Mouse (Mus musculus): Measurements from ENCODE around the gene Thrsp. TPM values are rescaled to one million over a fixed set of nuclear protein-coding genes. Genes with fewer than 3 reads are reported as not detected.

Gene Thrsp
- polyA plus RNA-seq (2012; ENCODE audit: low replicate concordance): 0.09 TPM in 1 of 2 replicates, not detected in the other

DNA sequence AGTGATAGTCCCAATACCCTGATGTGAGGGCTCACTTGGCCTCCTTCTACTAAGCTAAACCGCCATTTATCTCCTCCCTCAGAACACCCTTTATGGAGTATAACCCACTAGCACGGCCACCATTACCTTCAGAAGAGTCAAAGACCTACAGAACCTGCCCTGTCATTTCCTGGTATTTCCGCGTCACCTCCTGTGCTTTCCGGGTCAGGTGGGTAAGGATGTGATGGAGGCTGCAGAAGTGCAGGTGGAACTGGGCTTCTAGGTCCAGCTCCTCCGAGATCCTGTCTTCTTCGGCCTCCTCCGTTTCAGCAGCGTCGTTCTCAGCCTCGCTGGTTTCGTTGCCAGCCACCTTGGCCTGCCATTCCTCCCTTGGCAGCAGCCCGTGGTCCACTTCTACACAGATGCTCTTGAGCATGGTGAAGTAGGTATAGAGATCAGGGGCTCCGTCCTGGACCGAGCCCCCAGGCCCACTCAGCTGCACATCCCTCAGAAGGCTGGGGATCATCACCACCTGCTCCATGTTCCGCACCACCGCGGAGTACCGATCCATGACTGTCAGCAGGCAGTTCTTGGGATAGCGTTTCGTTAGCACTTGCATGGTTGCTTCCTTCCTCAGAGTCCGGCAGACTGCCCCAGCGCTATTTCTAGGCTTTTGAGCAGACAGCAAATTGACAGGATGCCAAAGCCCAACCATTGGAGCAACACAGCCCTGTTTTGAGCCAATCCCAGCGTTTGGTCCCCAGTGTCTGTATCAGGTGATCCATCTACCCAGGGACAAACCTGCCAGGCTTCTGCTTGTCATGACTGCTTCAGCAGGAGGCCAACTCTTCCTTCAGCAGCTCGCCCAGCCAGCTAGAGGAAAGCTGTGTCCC, at the start of gene Thrsp:
Thrsp (minus strand) TSS at position 825 of the 872 bp plus-strand sequence.

DNA sequence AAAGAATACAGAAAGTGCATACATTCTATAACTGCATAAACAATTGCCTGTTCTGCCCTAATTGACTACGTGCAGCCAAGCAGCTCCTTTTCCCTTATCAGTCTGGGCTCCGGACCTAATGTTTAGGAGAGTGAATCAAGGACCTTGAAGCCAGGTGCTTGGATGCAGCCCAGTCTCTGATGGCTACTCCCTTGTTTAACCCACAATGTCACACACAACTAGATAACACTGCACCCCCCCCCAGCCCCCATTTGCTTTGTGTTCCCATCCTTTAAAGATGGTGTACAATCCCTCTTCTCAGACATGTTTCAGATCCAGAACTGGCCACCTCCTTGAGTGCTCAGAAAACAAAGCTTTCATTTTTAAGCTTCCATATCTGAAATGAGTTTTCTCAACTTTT, 33.5 kb upstream of the Thrsp start, which contains the start of gene Kctd14:
Kctd14 (plus strand) TSS at position 301 of the 400 bp plus-strand sequence.

DNA sequence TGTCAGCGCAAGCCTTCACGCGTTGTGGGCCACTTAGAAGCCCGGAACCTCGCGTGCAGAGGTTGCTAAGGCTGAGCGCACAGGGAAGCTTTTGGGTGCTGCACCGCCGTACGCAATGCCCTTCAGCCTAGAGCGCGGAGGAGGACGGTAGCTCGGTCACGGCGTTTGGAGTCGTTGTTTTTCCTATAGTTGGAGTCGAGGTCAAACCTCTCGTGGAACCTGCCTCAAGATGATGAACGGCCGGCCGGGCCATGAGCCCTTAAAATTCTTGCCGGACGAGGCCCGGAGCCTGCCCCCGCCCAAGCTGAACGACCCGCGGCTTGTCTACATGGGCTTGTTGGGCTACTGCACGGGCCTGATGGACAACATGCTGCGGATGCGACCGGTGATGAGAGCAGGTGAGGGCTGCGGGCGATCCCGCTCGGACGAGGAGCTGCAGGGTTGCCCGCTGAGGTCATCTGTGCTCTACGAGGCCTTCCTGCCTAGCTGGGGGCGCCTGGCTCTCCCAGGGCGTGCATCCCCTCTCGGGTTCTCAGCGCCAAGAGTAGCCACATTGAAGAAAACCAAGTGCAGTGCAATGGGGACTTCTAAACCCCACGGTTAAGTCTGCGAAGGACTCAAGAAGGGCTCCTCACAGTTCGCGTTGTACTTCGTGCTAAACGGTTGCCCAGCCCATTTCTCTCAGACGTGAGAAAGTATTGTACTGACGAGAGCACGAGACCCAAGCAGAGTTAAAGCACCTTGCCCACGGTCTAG, 17.4 kb downstream of the Thrsp start, which contains the start of gene Ndufc2:
Ndufc2 (plus strand) TSS at position 44 of the 756 bp plus-strand sequence.

Other genes with a start within 250 kb of the Thrsp start
- 3.8 and 6.6 TPM in 2 replicates for gene Usp35, start 85.7 kb downstream of the Thrsp start, polyA plus RNA-seq (2012; ENCODE audit: low replicate concordance)
- 0.53 and 1.5 TPM in 2 replicates for gene Kctd21, start 85.4 kb downstream of the Thrsp start, polyA plus RNA-seq (2012; ENCODE audit: low replicate concordance)
- gene Alg8, start 46.1 kb downstream of the Thrsp start, polyA plus RNA-seq (2012; ENCODE audit: low replicate concordance): 0.95 and 1.2 TPM in 2 replicates
- gene Ndufc2, start 17.7 kb downstream of the Thrsp start, polyA plus RNA-seq (2012; ENCODE audit: low replicate concordance): 38.2 and 144 TPM in 2 replicates
- gene Kctd14, start 33.6 kb upstream of the Thrsp start, polyA plus RNA-seq (2012; ENCODE audit: low replicate concordance): 3.1 and 6.1 TPM in 2 replicates
- gene Ints4, start 63.2 kb upstream of the Thrsp start, polyA plus RNA-seq (2012; ENCODE audit: low replicate concordance): 6.7 and 8.2 TPM in 2 replicates
- 2.3 and 6.9 TPM in 2 replicates for gene Aamdc, start 161.8 kb upstream of the Thrsp start, polyA plus RNA-seq (2012; ENCODE audit: low replicate concordance)
- gene Rsf1, start 162.2 kb upstream of the Thrsp start, polyA plus RNA-seq (2012; ENCODE audit: low replicate concordance): 15.9 and 23.0 TPM in 2 replicates

Data from hematopoietic multipotent progenitor cell, adult 10-12 weeks (in vitro differentiated cells).